Mouse (Mus musculus): ENCODE data around the gene Ago3. TPM values are rescaled to one million over a fixed set of nuclear protein-coding genes. Genes with fewer than 3 reads are reported as not detected.

Gene Ago3
- polyA plus RNA-seq, 1 experiment, result 0.27 TPM

DNA sequence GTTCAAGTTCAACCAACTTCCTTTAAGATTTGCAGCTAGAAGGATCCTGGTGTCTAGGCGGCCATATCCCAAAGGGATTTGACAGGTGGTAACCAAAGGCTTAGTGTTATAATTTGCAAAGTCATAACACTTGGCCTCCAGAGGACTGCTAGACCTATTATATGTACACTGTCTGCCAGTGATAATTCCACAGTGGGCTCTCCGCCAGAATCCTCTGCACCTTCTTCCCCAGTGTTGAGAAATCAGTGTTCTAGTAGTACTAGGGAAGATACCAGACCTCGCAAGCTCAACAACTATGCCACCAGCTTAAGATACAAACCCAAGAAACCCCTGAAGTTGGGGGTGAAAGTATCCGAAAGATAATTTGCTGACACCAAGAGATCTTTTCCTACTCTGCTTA is 3.8 kb upstream of the Ago3 start:
- Histone ChIP-seq H3K4me3 (replicated peaks) (no peak overlapping the region), H3K36me3 (ENCODE audit: control insufficient read depth) (peaks cover 2% of the 10 kb centered on the region; the same call in 1 of the 2 replicates), H3K27me3 (ENCODE audit: control insufficient read depth) (no peaks in the 10 kb centered on the region), H3K9me3 (ENCODE audit: control insufficient read depth, low read length) (no peaks in the 10 kb centered on the region), H3K4me1 (ENCODE audit: control insufficient read depth) (peaks cover 30% of the 10 kb centered on the region)
- TF ChIP-seq TAL1 (IDR thresholded peaks at IDR 0.05; ENCODE audit: low read length) (no peak), GATA1 (IDR thresholded peaks at IDR 0.05; ENCODE audit: low read length) (no peak)

DNA sequence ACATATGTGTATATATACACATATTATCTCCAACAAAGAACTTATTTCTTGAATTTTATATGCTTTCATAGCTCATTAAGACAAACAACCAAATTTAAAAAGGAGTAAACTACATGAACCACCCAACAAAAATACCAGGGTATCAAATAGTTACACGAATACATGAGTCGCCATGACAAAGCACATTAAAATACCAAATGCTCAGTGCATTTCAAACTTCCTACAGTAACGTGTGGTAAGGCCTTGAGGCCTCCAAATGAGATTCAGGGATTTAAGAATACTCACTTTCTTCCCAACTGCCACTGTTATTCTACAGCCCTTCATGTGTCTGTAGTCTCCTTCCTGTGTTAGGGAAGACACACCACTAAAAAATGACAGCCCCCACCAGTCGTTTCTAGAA is 2.4 kb upstream of the Ago3 start:
- Histone ChIP-seq H3K9me3 (ENCODE audit: control insufficient read depth, low read length) (no peaks in the 10 kb centered on the region), H3K27me3 (ENCODE audit: control insufficient read depth) (no peaks in the 10 kb centered on the region), H3K36me3 (ENCODE audit: control insufficient read depth) (no peaks in the 10 kb centered on the region), H3K4me3 (replicated peaks) (no peak overlapping the region), H3K4me1 (ENCODE audit: control insufficient read depth) (peaks cover 35% of the 10 kb centered on the region)
- TF ChIP-seq TAL1 (IDR thresholded peaks at IDR 0.05; ENCODE audit: low read length) (no peak), GATA1 (IDR thresholded peaks at IDR 0.05; ENCODE audit: low read length) (no peak)

DNA sequence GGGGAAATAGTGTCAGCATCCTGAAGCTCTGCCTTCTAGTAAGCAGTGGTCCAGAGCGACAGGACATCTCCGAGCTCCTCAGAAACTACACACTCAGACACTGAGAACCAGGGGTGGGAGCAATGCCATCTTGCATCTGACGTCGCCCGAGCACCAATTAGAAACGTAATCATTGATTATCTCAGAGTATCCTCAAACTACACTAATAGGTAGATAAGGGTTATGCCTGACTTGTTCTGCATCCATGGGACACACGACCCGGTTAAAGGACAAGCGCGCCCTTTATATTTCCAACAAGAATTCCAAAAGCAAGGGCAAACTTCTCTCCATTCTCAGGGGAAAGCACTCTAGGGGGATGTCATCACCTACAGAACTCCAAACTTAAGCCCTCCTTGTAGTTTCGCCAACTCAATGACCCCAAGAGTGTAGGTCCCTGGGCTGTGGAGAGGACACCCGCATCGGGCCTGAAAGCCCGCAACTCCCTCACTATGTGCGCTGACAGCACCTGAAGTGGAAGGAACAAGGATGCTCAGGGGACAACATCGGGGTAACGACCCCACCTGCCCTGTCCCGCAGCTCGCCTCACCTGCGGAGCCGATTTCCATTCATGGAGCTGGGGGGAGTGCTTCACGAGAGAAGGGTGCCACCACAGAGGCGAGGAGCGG is 542 bp downstream of the Ago3 start:
- H3K4me3 ChIP-seq (replicated peaks), result peak overlapping the region; percentile 89
- TF ChIP-seq GATA1 (IDR thresholded peaks at IDR 0.05; ENCODE audit: low read length), result no peak
- TF ChIP-seq TAL1 (IDR thresholded peaks at IDR 0.05; ENCODE audit: low read length), result no peak
- no peaks in the 10 kb centered on the region for H3K27me3 ChIP-seq (ENCODE audit: control insufficient read depth)
- H3K4me1 ChIP-seq (ENCODE audit: control insufficient read depth), result peaks cover 35% of the 10 kb centered on the region
- no peaks in the 10 kb centered on the region for H3K9me3 ChIP-seq (ENCODE audit: control insufficient read depth, low read length)
- no peaks in the 10 kb centered on the region for H3K36me3 ChIP-seq (ENCODE audit: control insufficient read depth)

DNA sequence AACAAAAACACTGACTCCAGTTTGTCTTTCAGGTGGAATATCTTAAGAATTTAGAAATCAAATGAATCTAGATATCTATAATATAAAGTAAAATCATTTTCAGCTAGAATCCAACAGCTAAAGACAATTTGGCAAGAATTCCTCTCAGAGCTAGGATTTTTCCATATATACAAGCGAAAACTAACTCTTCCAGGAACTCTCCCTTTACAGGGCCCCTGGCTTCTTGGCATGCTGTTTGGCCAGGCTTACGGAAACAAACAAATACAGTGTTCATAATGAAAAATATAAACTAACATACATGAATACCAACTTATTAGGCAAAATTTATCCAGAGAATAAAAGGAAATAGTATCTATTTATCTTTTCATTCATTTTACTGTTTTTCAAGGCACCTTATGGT is 5.5 kb downstream of the Ago3 start:
- no peaks in the 10 kb centered on the region for H3K36me3 ChIP-seq (ENCODE audit: control insufficient read depth)
- H3K4me1 ChIP-seq (ENCODE audit: control insufficient read depth), result peaks cover 12% of the 10 kb centered on the region
- H3K4me3 ChIP-seq (replicated peaks), result no peak overlapping the region
- TF ChIP-seq GATA1 (IDR thresholded peaks at IDR 0.05; ENCODE audit: low read length), result no peak
- TF ChIP-seq TAL1 (IDR thresholded peaks at IDR 0.05; ENCODE audit: low read length), result no peak
- no peaks in the 10 kb centered on the region for H3K27me3 ChIP-seq (ENCODE audit: control insufficient read depth)
- no peaks in the 10 kb centered on the region for H3K9me3 ChIP-seq (ENCODE audit: control insufficient read depth, low read length)

DNA sequence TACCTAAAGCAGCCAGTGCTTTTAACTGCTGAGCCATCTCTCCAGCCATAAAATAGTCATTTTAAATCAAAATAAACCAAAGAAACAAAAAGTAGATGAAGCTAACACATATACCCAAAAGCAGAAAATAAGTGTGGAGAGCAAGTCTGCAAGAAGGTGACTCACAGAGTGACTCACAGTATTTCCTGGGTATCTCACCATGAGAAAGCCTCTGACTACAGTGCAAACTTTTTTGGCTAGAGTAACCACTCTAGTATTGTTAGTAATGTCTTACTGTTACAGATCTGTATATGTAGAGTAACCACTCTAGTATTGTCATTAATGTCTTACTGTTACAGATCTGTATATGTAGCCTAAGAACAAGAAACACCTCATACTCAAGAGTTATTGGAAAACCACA is 13.6 kb downstream of the Ago3 start:
- TF ChIP-seq GATA1 (IDR thresholded peaks at IDR 0.05; ENCODE audit: low read length) (no peak), TAL1 (IDR thresholded peaks at IDR 0.05; ENCODE audit: low read length) (no peak)
- H3K27me3 ChIP-seq (ENCODE audit: control insufficient read depth), result no peaks in the 10 kb centered on the region
- peaks cover 2% of the 10 kb centered on the region; the same call in 1 of the 2 replicates for H3K9me3 ChIP-seq (ENCODE audit: control insufficient read depth, low read length)
- H3K4me1 ChIP-seq (ENCODE audit: control insufficient read depth), result no peaks in the 10 kb centered on the region
- peaks cover 3% of the 10 kb centered on the region for H3K36me3 ChIP-seq (ENCODE audit: control insufficient read depth)
- no peak overlapping the region for H3K4me3 ChIP-seq (replicated peaks)

DNA sequence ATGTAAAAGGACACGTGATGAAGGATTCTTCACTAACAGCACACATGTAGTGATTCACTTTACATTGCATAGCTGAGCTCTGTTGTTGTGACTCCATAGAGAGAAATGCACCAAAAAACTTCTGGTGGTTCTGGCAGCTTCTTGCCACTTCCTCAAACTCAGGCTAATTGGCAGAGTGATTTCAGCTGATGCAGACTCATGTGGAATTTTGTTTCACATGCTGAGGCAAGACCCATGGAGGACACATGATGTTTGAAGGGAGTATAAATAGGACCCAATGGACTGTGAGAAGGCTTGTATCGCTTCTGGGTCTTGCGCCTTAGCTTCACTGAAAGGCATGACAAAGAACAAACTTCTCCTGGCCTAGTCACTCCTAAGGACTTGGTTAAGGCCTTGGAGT is 16.8 kb downstream of the Ago3 start:
- Histone ChIP-seq H3K4me3 (replicated peaks) (no peak overlapping the region), H3K27me3 (ENCODE audit: control insufficient read depth) (no peaks in the 10 kb centered on the region), H3K4me1 (ENCODE audit: control insufficient read depth) (no peaks in the 10 kb centered on the region), H3K9me3 (ENCODE audit: control insufficient read depth, low read length) (no peaks in the 10 kb centered on the region), H3K36me3 (ENCODE audit: control insufficient read depth) (no peaks in the 10 kb centered on the region; the same call in none of the 2 replicates)
- TF ChIP-seq TAL1 (IDR thresholded peaks at IDR 0.05; ENCODE audit: low read length) (no peak), GATA1 (IDR thresholded peaks at IDR 0.05; ENCODE audit: low read length) (no peak)

DNA sequence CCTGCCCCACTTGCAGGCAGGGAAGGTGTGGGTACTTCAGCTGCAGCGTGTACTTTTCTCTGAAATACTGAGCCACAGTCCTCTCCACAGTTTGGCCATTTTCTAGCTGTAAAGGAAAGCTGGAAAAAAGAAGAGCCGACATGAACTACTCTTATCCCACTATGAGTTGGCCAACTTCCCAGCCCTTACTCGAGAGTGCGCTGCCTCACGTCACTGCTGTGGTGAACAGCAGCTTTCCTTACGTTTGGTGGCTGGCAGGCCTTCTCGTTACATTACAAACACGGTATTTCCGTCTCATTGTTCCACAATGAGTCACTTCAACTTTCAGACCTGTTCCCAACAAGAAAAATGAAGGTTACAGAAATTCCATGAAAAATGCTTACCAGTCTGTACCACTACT is 57.9 kb downstream of the Ago3 start:
- Histone ChIP-seq H3K9me3 (ENCODE audit: control insufficient read depth, low read length) (no peaks in the 10 kb centered on the region), H3K27me3 (ENCODE audit: control insufficient read depth) (no peaks in the 10 kb centered on the region), H3K4me1 (ENCODE audit: control insufficient read depth) (no peaks in the 10 kb centered on the region), H3K4me3 (replicated peaks) (no peak overlapping the region), H3K36me3 (ENCODE audit: control insufficient read depth) (peaks cover 13% of the 10 kb centered on the region)
- TF ChIP-seq GATA1 (IDR thresholded peaks at IDR 0.05; ENCODE audit: low read length) (no peak), TAL1 (IDR thresholded peaks at IDR 0.05; ENCODE audit: low read length) (no peak)

DNA sequence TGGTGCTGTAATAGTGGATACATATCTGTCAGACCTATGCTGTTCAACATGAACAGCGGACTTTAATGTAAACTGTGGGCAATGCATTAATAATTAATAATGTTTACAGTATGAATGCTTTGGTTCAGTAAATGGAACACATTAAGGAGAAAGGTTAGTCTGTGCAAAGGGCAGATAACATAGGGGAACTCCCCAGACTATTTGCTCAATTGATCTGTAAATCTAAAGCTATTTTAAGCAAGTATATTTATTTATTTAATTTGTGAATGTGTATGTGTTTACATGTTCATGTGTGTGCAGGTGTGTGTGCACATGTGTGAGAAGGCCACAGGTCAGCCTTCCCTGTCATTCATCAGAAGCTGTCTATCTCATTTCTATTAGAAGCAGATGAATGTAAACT is 69.3 kb downstream of the Ago3 start:
- no peak for TF ChIP-seq TAL1 (IDR thresholded peaks at IDR 0.05; ENCODE audit: low read length)
- TF ChIP-seq GATA1 (IDR thresholded peaks at IDR 0.05; ENCODE audit: low read length), result no peak
- Histone ChIP-seq H3K27me3 (ENCODE audit: control insufficient read depth) (no peaks in the 10 kb centered on the region), H3K4me3 (replicated peaks) (no peak overlapping the region), H3K4me1 (ENCODE audit: control insufficient read depth) (no peaks in the 10 kb centered on the region), H3K9me3 (ENCODE audit: control insufficient read depth, low read length) (no peaks in the 10 kb centered on the region), H3K36me3 (ENCODE audit: control insufficient read depth) (peaks cover 16% of the 10 kb centered on the region)

DNA sequence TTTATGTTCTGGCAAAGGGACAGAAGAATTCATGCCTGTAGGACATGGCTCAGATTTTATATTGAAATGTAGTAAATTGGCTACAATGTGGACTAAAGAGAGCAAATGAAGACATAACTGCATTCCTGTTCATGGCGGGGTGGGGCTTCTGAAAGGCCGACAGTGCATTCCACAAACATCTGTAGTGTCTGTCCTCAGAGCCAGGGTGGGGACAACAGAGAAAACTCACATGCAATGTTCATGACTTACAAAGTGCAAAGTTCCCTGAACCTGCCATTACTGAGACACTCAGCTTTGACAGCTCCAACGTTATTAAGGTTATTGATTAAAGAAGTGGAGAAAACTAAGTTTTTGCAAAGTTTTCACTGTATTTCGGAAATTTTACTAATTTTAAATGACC is 85.9 kb downstream of the Ago3 start:
- H3K4me3 ChIP-seq (replicated peaks), result no peak overlapping the region
- H3K27me3 ChIP-seq (ENCODE audit: control insufficient read depth), result no peaks in the 10 kb centered on the region
- peaks cover 16% of the 10 kb centered on the region for H3K36me3 ChIP-seq (ENCODE audit: control insufficient read depth)
- H3K4me1 ChIP-seq (ENCODE audit: control insufficient read depth), result no peaks in the 10 kb centered on the region
- H3K9me3 ChIP-seq (ENCODE audit: control insufficient read depth, low read length), result no peaks in the 10 kb centered on the region
- no peak for TF ChIP-seq GATA1 (IDR thresholded peaks at IDR 0.05; ENCODE audit: low read length)
- no peak for TF ChIP-seq TAL1 (IDR thresholded peaks at IDR 0.05; ENCODE audit: low read length)

DNA sequence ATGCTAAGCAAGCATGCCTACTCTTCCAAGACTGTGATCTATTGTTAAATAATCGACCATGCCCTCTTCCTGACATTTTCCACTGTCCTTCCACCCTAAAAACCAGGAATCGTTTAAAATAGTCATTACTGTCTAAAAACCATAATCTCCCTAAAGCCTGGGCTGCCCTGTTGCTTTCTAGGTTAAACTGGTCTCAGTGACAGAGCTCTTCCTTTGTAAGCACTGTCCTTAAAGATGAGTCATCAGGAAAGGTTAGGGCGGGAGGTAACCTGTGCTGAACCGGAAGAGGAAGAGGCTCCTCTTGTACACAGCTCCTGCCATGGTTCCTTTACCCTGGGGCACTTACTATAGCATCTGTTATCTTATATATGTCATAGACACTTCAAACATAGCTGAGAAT is 89.9 kb downstream of the Ago3 start:
- Histone ChIP-seq H3K9me3 (ENCODE audit: control insufficient read depth, low read length) (no peaks in the 10 kb centered on the region), H3K4me1 (ENCODE audit: control insufficient read depth) (no peaks in the 10 kb centered on the region), H3K27me3 (ENCODE audit: control insufficient read depth) (no peaks in the 10 kb centered on the region), H3K36me3 (ENCODE audit: control insufficient read depth) (no peaks in the 10 kb centered on the region), H3K4me3 (replicated peaks) (no peak overlapping the region)
- no peak for TF ChIP-seq GATA1 (IDR thresholded peaks at IDR 0.05; ENCODE audit: low read length)
- no peak for TF ChIP-seq TAL1 (IDR thresholded peaks at IDR 0.05; ENCODE audit: low read length)
